Mouse (Mus musculus): ENCODE data around the gene Chn2.
"Not testable (repeated sequence)": the region's sequence is repeated elsewhere in the genome, so short reads cannot be mapped to it uniquely, and the experiment has no call there.

The Chn2 gene

DNA sequence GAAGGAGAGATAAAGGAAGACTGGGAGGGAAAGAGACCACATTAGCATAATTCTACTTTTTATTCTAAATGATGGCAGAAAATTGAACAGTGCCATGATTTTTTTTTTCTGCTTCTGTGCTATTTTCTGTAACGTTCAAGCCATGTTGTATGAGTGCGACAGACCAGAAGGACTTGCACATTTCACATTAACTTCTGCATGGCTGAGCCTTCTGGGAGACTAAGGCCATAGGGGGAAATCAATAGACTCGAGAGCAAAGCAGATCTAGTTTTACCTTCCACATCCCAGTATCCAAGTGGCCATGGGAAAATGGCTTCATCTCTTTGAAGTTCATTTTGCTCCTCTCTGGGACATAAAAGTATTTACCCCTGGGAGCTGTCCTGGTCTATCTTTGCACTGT, 121.9 kb downstream of the Chn2 start:
- DNase-seq: no peak

DNA sequence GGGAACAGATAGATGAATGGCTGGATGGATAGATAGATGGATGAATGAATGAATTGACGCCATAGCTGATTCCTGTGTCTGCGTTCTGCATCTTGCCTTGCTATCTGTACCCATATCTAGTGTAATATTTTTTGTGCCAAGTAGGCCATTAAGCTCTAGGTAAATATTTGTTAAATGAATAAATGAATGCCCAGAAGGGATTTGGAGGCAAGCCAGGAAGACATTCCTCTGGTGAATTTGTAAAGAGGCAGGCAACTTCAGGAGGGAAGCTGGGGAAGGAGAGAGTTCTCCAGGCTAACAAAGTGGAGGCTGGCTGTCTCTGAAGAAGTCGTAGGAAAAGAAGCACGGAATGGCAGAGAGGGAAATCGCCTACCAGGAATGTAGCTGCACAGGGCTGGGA, 123.0 kb downstream of the Chn2 start:
- no peak for DNase-seq

DNA sequence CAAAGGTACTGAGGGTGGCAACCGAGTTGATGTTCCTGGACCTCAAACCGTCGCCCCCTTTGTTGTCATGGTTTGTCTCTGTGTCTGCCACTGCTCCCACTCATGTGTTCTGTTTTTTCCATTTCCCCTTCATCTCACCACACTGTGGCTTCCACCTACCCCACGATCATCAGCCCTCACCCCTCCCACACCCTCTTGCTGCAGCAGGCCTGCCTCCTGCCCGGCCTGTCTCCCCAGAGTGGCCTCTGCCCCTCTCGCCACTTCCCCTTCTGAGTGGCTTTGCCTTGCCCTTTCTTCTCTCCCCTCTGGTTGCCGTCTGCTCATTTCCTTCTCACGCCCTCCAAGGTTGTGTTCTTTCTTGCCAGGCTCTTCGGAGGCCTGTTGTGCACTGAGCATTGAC, 123.4 kb downstream of the Chn2 start:
- peak; percentile 21 to 59 for DNase-seq

DNA sequence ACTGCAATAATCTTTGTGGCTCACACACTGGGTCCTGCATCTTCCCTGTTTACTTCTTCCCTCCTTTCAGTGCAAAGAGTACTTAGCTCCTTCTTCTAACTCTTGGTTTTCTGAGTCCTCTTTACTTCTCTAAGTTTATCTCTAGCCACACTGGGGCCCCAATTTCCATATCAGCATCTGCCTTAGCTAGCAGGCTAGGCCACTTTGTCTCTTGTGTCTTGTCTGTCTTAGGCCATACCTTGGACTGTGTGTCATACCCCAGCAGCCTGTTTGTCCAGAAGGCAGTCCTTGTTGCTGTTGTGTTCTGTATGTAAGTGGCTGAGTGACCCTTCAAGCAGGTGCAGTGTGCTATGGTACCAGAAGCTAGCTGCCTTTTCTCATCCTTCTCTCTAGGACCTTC, 124.3 kb downstream of the Chn2 start:
- no peak for DNase-seq

DNA sequence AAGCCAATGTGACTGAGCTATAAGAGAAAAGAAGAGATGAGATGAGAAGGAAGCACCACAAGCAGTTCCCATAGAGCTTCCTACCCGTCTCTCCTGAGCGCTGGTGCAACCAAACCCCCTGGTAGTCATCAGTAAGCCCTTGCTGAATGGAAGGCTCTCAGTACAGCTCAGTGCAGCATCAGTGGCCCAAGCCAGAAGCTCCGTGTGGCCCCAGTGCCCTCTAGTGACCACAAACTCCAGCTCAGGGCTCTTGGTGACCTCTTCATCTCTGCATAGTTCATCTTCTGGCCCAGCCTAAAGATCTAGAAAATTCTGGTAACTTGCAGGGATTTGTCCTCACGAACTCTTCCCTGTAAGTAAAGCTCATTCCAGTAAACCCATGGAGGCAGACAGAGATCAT, 125.4 kb downstream of the Chn2 start:
- no peak for DNase-seq

DNA sequence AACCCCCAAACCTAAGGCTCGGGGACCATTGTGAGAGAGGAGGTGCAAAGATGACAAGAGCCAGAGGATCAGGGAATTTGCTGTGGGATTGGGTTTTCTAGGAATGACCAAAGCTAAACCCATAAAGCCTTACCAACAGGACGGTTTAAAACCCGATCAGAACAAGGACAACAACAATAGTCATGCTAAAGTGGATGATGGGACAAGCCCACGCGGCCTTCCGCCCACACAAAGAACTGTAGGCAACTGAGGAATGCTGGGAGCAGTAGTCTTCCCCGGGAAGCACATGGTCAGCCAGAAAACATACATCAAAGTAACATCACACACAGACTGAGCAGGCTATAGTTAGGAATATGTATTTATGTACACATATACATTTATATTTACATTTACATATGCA, 125.9 kb downstream of the Chn2 start:
- no peak for DNase-seq

DNA sequence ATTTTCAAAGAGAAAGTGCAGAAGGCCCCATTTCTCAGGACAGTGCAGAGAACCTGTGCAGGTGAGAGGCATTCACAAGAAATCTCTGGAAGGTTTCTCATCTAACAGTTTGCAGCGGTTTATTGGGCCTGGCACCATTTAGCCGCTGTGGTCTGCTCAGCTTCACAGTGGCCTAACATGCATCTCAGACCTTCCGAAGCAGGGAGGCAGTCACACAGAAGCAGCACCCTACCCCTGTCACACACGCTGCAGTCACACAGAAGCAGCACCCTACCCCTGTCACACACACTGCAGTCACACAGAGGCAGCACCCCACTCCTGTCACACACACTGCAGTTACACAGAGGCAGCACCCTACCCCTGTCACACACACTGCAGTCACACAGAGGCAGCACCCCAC, 126.5 kb downstream of the Chn2 start:
- DNase-seq: no peak

DNA sequence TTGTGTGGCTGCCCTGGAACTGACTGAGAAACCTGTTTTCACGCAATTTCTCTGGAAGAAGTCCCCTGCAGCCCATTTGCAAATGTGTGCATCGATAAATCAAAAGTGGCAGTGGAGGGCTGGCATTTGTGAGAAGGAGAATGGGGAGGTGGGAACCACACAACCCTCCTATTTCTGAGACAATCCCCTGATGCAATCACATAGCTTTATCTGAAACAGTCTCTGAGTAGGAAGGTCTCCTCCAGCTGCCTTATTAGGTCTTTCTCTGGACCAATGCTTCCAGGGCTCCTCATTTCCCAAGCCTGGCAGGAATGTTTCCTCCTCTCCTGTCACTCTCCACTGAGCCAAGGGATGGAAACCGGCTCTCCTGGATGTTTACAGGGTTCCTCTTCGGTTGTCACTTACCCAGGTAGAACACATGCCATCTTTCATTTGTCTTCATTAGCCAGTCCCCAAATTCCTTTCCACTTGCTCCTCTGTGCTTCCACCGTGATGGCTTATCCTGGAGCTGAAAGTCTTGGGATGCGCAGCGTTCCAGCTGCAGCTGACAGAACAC, 127.7 kb downstream of the Chn2 start:
- no peak for DNase-seq

DNA sequence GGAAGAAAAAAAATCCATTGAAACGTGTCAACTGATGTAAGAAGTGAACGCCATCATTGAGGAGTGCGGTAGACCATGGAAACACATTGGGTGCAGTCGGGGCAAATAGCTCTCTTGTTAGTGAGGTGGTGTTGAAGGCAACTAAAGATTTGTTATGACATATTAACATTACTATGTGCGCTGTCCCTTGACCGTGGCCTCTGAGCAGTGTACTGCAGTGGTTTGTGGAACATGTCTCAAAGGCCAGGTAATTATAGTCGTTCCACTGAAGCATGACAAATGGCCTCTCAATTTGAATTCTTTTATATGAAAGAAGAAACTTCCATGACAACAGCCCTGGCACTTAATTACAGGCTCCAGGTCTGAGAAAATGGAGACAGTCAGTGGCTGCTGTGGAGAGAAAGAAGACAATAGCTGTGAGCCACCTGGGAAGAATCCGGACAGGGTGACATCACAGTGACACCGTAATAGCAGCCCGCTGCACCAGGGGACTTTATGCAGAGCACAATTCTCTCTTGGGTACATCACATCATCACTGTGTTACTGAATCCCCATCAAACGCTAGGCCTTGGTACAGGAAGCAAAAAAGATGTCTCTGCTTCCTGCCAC, 131.0 kb downstream of the Chn2 start:
- no peak for DNase-seq

DNA sequence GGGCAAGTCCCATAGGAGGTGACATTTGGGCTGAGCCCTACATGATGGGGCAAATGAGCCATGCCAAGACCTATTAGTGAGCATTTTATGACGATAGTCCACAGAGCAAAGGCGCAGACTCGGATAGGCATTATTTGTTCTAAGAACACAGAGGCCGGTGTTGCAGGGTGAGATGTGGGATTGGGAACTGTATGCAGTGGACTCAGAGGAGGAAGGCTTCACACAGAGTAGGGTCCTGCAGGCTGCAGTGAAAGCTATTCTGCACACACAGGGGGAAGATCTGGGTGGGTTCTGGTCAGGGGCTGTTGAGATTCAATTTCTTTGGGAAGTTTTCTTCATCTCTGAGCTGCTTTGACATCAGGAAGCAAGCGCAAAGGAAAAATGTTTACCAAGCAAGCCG, 132.0 kb downstream of the Chn2 start:
- DNase-seq: no peak

DNA sequence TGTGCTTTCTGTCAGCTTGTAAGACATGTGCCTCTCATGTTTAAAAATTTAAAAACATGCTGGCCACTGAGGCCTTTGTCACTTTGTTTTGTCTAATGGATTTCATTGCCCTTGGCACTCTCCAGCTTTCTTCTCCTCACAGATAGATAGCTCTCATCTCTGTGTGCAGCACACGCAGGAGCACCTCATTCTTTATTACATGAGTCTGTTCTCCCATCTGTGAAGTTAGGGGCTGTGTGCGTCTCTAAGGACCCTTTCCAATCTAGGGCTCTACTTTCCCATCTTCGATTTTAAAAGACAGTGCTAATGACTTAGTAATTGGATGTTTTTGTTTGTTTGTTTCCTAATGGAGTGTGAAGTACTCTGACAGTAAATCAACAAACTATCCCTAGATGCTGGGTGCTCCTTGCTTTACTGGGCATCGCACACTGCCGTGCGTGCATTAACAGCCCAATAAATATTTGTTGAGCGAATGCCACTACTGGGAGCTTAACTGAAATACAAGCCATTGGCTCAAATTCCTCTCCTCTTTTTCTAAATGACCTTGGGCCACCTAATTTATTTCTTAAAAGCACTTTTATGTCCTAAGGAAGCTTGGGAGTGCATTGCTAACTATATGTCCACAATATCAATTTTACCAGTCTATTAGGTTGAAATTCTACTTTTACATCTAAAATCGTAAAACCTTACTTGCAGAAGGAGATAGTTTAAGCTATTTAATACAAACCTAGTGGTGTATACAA, 136.3 kb downstream of the Chn2 start:
- DNase-seq: no peak

DNA sequence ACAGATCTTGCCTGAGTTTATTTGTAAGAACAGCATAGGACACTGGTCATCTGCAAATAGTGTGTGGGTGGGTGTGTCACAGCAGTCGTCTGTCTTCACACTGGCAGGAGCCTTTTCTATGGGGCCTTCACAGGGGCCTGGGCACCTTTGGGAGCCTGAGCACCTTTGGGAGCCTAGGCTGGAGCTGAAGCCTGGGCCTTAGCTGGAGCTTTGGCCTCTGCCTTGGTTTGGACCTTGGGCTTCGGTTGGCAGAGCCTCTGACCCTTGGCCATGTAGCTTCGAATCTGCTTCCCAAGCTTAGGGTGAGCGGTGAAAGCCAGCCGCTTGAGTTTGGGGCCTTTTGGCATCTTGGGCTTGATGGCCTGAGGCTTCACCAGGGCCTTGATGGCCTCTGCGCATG, 137.7 kb downstream of the Chn2 start:
- DNase-seq: not testable (repeated sequence)

DNA sequence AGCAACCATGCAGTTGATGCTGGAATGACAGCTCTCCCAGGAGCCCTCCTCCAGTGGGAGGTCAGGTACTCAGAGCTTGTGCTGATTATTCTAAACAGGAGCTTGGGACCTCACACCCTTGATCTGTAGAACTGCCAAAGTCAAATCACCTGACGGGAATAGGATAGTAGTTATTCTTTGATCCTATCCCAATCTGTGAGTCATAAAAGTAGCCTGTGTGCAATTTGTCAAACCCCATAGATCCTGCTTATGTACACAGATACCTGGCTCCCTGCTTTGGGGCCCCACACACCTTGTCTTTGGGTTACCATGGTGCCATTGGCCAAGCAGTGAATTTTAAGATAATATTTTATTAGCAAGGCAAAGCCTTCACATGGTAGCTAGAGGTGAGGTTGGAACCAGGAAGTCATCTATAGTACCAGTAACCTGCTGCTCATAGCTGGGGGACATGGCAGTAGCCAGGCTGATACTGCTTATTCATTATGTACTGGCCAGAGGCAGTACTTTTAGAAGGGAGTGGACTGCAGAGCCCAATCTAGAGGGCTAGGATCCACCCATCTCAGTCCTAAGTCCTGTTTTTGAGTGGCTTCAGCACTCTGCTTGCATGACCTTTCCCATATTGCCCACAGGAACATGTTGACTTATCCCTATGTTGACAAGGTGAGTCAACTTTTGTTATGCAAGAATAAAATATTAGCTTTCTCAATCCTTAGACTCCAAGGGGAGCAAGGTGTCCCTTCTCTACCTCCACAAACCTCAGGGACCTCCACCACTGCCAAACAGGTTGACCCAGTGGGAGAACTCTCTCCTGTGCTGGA, 139.9 kb downstream of the Chn2 start:
- no peak for DNase-seq

DNA sequence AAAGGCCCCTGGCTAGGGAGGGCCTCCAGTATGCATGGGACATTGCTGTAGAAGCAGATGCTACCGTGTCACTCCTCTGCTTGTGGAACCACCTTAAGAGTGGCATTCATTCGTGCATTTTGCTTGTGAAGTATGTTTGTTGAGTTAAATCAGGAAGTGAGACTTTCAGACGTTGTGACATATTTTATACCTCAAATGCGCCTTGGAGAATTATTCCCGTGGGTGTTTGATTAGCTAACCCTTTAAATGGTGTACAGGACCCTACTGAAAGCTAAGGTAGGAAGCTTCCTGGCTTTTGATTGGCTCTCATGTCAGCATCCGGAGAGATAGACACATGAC, 140.5 kb downstream of the Chn2 start:
- no peak for DNase-seq

DNA sequence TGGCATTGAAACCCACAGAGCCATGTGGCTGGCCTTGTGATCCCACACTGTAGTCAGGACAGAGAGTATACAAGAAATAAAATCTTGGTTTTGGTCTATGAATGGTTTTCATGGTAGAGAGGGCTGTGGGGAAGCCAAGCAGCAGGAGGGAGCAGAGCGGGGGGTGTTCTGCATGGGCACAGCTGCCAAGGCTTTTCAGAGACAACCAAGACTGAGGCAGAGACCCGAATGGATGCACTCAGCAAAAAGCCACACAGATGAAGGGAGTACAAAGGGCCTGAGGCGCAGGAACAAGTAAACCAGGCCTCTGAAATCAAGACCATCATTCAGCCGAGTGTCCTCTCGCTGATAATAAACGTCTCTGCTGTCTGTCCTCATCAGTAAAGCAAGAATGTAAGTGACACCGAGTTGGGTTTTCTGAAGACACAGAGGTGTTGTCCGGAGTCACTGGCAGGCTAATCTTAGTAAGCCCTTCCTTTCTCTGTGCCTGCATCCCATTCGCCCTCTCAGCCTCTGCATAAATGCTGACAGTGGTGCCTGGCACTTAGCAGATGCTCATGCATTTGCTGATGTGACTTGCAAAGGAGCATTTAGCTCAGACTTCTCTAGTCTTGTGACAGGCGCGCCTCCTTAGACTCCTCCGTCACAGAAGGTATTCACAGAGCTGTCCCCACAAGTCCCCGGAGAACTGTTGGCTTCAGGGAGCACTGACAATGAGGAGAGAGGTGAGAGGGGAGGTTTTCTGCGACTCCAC, 144.6 kb downstream of the Chn2 start:
- DNase-seq: no peak

DNA sequence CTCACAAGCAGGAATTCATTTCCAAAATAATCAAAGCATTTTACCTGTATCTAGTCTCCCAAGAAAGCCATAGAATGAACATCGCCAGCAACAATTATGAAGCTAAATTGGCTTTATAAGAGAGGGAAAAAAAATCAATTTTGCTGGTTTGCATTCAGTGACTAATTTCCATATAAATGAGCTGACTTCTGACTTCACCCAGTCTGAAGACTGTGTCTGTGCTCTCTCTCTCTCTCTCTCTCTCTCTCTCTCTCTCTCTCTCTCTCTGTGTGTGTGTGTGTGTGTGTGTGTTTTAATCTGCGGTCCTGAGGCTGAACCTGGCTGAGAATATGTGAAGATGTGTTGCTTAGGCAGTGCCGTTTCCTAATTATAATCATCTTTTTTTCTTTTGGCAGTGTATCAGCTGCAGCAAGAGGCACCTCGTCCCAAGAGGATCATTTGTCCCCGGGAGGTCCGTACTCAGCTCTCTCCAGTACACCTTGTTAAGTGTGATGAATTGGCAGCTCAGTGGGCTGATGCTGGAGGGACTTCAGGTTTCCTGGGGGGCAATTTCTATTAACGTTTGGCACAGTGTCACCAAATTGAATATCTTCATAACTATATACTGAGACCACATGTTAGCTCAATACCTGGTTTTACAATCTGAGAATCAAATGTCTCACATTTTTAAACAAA, 154.4 kb downstream of the Chn2 start:
- no peak for DNase-seq

DNA sequence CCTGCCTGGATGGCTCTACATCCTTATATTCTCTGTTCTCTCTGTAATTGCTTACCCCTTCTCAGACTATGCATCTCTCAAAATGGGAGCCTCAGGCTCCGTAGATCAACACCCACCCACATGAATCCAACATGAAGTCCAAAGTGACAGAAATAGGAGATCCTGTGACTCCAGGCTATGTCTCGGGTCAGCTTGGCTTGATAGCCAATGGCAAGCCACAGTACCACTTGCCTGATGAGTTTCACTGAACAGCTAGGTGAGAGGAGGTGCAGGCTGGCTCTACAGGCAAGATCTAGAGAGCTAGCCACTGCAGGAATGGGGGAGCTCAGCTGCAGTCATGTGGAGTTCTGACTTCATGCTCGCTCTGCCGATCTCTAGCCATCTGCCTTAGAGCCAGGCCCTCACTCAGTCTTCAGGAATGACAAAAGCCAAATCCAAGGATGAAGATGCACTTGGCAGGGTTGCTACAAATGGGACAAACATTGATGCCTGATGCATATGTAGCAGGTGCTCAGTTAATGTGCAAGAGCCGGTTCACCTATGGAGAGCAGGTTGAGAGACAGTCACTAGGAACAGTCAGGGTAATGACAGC, 158.6 kb downstream of the Chn2 start:
- no peak for DNase-seq

DNA sequence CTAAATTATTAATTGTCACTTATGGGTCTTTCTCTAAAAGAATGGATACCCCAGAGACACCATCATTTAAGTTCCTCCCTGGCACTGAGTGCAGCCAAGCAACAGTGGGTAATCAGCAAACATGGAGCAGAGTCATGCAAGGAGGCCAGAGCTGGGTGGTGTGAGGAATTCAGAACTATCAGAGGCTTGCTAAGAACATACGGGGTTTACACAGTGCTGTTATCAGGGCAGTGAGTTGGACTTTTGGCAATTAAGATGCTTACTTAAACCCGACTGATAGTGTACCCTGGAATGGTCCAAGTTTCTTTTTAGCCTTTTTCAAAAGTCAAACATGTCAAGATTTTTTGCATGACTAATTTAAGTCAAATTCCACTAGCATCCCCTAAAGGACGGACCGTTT, 160.2 kb downstream of the Chn2 start:
- no peak for DNase-seq

DNA sequence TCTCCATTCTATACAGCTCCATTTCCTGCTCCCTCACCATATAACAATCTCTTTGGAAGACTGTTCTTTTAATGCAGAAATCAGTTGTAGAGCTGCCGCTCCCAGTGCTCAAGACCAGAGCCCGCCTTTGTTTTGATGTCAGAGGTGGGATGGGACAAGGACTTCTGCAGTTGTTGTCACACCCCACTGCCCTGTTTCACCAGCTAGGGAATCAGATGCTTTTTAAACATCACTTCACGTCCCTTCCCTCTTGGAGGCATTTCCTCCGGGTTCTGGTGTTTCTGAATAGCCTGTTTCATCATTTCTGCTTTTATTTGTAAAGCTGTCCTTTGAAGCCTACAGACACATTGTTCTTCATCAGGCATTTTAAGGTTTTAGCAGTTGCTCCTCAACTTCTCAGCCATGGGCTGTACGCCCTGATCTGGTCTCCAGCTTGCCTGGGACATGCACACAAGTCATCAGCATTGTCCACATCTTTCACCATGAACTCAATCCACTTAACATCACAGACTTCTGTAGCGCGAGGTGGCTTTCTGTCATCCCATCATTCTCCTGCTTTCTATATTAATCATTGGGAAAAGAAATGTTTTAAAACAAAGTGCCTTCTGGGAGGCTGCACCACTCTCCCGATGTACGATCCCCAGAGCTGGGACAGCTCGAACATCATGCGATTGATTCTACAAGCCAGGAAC, 160.8 kb downstream of the Chn2 start:
- DNase-seq: no peak

DNA sequence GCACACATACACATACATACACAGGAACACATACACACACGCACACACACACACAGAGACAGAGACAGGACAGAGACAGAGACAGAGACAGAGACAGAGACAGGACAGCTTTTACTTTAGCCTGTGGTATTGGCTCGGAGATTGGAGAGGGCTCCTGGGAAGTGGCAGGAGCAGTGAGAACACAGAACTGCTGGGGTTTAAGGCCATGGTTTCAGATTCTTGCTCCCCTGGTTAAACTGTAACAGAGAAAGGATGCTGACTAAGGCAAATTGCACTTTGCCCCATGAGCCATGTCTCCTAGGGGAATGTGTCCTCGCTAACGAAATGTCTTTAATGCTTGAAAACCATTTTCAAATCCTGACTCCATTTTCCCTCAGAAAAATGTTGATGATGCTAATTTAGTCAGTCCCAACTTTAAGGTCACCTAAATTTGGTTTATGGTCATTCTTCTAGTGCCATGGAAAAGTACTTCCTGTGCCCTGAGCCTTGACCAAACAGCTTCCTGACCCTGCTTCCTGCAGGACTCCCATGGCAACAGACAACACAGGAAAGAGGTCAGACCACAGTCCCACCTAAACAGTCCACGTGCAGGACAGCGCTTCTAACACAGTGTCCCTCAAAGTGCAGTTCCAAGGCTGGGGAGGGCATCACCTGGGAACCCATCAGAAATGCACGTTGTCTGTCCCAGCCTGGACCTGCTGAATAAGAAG, 163.1 kb downstream of the Chn2 start:
- DNase-seq: no peak

DNA sequence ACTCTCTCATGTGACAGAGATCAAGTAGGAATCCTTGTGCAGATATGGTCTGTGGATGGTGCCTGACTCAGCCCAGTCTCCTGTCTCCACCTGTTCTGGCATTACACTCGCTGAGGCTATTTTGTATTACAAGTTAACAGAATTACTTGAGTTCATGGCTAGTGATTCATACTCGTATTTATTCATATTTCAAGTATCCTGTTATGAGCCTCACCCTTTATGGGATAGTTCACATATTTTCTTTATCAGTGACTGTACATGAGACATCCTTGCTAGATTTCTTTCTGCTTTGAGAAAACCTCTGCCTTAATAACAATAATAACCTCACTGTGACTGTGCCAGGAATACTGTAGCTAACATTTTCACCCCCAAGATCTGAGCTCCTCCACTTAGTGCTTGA, 164.0 kb downstream of the Chn2 start:
- no peak for DNase-seq
